Mouse (Mus musculus) WW6 (cell line): ENCODE measurements around the gene Gm49396.

ENCODE experiments used
- DNase-seq: peaks from one replicate; pipeline ENCODE4 v3.0.0-alpha.2; 2013; ENCODE audit warnings: low read depth, low spot score

The Gm49396 gene

DNA sequence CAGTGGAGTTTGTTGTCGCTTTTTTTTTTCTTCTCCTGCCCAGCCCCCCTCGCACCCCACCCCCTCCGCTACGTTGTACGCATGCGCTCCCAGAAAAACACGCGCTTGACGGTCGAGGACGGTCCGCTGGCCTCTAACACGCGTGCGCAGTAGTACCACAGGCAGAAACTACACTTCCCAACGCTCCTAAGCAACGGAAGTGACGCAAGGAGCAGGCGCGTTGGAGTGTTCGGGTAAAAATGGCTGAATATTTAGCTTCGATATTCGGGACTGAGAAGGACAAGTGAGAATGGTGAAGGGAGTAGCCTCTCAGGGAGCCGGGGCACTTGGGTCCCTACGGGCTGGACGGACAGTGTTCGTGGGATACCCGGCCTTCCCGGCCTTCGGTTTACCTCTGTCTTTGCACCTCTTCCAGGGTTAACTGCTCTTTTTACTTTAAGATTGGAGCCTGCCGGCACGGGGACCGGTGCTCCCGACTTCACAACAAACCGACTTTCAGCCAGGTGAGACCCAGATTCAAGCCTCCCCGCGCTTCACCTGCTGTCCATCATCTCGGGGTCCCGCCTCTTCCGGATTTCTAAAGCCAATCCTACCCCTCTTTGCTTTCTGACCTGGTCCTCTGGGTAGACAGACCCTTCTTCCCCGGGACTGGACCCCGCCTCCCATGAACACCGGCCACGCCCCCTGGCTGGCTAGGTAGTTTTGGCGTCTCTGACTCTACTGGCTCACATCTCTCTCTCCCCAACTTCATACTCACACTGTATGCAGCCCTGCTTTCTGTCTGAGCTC is at the start of gene Gm49396, which contains the start of the genes U2af1l4 and Psenen:
Gene Gm49396, plus strand, starts transcription at position 228 of the 789 bp plus-strand sequence.
Gene U2af1l4, plus strand, starts transcription at position 185 of the 789 bp plus-strand sequence.
Gene Psenen, minus strand, starts transcription at position 511 of the 789 bp plus-strand sequence.
- peak; percentile 87 for DNase-seq

DNA sequence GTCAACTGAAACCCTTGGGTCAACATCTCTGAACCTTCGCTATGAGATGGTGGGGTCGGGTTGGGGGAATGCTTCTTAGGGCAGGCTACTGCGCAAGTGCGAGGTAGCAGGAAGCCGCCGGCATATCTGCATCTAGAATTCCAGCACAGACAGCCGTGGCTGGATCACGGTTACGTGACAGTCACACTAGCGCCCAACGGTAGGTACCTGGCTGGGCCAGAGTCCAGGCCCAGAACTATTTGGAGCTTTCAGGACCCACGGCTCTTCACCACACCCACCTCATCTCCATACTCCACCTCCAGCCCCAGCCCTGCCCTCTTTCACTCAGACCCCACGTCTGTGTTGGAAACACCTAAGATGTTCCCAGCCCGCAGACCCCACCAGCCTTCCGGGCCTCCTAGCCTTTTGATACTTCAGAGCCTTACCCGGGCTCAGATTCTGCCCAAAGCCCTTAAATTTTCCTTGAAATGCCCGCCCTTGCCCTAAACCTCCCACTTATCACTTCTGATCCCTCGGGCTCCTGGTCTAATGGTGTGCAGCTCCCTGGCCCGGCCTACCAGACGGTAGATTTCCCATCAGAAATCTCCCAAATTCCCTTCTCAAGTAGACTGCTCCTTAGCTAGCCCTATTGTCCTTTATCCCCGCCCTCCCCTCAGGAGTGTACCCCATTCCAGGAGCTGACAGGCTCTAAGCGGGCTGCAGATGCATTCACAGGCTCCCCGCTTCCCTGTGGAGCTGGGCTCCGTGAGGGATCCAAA is 48.0 kb upstream of the Gm49396 start:
- no peak for DNase-seq

DNA sequence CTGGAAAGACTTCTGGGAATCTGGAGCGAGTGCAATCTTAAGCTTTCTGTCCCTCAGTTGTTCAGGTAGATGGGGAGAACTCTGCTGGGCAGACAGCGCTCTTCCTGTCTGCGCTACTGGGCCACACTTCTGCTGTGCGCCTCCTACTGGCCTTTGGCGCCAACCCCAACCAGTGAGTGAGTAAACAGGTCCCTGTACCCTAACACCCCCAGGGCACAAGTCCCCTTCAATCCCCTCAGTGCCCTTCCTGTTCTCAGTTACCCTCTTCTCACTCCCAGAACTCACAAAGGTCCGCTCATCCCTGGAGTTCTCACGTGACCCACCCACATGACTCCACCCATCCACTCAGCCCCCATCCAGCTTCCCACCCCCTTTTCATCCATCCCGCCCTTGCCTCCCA is 44.8 kb upstream of the Gm49396 start:
- no peak for DNase-seq

DNA sequence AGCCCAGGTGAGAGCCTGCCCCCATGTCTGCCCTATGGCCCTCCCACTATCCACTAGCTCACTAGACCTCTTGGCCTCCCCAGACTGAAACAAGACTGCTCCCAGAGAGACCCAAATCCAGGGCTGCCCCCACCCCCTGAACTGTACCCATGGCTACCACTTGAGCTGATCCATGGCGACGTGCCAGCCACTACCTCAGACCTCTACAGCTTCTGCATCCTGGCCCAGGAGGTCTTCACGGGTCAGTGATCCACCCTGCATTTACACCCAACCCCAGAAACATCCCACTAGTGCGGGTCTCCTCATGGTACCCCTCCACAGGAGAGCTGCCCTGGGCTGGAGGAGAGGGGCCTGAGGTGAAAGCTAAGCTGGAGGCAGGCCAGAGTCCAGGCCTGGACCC is 42.7 kb upstream of the Gm49396 start:
- no peak for DNase-seq

DNA sequence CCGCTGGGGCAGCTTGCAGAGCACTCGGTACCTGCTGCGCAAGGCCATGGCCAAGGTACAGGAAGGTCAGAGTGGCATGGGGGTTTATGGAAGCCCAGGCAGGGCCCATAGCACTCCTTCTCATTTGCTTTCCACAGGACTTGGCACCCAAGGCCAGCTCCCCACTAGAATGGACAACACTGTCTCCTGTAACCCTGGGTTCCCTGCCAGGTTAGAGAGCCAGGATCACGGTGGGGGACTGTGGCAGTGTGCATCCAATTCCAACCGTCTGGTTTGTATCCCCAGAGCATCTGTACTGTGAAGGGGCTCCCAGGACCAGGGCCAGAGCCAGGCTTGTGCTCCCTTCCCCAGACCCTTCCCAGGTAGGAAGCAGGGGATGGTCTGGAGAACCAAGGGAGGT is 42.3 kb upstream of the Gm49396 start:
- DNase-seq = no peak

DNA sequence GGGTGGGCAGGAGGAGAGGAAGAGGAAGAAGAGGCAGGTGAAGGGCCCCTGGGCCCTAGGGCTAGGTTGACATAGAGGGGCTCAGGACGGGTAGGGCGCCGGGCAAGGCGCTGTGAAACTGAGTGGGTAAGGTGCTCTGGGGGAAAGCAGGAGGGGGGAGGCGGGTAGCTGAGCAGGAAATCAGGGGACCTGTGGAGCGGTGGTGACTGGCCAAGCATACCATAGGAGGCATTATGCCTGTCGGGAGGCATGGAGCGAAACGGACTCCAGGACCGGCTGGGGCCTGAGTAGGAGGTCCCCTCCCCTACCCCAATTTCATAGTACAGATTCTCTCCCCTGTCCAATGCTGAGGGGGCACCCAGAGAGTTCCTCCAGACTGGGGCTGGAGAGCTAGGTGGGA is 40.3 kb upstream of the Gm49396 start:
- DNase-seq = no peak

DNA sequence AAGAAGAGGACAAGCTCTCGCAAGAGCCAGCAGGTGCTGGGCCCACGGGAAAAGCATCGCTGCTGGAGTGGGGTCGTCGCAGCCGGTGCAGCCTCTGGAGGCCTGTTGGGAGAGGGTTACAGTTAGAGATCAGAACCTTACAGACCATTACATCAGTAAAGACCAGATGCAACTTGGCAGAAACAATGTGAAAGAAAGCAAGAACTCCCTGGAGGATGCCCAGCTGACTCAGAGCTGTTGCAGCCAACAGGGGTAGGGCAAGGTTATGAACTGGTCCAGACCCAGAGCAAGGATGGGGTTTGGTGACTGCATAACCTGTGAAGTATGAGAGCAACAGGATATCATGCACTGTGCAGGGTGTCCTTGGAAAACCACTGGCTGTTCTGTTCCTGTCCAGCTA is 38.7 kb upstream of the Gm49396 start:
- no peak for DNase-seq

DNA sequence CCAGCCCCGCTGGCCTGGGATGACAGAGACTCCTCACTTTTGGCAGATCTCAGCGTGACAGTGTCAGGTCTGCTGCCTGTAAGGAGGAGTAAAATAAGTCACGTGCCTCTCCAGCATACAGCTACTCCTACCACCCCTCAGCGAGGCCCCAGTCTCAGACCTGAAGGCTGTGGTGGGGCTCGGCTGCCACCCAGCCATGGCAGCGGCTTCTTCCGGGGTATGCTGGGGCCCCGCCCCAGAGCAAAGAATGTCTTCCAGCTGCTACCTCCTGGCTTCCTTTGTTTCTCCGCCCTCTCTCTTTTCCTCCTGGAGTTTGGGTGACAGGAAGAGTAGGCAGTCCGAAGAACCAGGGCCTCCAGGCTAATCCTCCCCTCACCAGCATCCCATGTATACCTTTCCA is 37.2 kb upstream of the Gm49396 start:
- DNase-seq = no peak

DNA sequence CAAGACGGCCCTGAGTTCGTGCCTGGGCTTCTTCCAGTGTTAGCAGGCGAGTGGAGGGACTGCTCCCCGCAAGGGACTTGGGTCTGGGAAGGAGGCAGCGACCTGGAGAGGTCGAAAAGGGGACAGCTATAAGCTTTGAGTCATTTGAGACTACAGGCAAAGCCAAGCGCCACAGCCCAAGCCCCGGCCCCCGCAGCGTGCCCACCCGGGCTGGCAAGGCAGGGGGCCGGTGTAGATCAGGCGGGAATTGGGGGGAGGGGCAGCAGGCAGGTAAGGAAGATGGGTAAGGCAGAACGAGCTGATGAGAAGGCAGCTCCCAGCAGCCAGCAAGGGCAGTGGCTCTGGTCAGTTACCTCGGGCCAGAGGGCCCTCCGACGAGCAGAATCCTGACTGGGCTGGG is 36.7 kb upstream of the Gm49396 start:
- DNase-seq = no peak

DNA sequence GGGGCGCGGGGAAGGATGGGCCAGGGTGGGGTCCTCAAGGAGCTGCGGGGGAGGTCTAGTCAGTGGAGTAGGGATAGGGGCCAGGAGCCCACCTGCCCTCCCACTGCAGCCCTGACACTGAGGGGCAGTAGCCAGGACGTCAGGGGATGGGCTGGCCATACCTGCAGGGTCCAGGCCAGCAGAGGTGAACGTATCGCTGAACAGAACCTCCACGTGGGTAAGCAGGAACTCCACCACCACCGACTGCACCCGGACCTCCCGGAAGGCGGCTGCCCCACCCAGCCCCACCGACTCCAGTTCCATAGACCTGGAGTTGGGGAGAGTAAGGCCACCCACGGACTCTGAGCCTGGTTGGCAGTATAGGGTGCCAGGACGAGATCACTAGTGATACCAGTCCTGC is 36.2 kb upstream of the Gm49396 start:
- DNase-seq = no peak

DNA sequence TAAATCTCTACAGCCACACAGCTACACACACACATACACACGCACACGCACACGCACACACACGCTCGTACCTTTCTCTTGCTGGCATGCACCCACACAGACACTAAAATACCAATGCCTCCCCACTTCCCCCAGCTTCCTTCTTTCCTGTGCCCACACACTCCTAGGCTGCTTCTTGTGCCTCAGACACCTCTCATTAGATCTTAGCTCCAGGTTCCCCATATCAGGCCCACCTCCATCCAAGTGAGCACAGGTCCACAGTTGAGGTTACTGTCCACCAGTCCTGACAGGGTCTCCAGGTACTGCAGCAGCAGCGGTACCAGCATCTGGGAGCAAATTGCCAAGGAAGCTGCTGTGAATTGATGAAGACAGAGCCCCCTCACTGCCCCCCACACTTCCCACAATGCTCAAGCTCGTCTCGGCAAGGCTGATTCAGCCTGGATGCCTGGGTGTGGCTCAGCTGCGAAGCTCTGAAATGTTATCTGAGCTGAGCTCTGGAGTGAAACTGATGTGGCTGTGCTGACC is 31.8 kb upstream of the Gm49396 start:
- no peak for DNase-seq

DNA sequence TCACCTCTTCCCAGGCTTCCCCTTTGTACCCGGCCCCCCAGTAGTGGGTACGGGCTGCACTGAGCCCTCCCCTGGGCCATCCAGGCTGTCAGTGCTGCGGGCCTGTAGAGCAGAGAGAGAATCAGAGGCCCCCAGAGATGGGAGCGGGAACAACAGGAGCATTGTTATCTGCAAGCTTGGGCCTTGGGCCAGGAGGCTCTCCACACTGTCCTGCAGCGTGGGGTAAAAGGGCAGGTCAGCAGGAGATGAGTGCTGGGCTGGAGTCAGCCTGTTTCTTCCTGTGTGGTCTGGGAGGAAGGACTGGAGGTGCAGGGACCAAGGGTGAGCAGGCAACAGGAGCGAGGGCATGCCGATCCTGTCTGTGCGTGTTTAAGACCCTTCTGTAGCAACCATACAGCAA is 30.2 kb upstream of the Gm49396 start:
- no peak for DNase-seq

DNA sequence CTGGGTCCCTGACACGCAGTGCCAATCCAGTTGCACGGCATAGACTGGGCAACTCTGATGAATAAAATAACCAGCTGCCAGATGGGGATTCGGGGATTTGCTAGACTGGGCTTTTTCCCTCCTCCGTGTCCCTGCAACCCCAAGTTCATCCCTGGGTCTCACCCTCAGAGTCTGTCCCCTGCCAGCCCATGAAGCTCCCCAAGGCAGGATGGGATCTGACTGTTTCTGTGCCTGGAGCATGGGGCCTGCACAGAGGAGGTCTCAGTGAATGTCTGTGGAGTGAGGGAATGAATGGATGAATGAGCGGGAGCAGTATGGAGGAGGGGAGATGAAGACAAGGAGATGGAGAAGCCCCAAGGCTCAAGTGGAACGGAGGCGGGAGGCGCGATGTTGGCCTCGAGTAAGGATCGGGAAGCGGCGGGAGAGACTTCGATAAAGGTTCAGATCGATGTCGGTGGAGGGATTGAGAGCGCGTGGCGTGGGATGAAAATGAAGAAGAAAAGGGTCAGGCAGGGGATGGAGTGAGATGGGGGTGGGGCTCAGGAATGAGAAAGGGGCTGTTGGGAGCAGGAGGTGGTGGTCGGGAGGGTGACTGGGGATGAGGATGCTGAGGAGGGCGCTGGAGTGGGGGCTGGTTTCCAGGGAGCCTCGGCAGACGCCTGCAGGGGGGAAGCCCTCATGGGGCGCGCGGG is 29.1 kb upstream of the Gm49396 start:
- no peak for DNase-seq

DNA sequence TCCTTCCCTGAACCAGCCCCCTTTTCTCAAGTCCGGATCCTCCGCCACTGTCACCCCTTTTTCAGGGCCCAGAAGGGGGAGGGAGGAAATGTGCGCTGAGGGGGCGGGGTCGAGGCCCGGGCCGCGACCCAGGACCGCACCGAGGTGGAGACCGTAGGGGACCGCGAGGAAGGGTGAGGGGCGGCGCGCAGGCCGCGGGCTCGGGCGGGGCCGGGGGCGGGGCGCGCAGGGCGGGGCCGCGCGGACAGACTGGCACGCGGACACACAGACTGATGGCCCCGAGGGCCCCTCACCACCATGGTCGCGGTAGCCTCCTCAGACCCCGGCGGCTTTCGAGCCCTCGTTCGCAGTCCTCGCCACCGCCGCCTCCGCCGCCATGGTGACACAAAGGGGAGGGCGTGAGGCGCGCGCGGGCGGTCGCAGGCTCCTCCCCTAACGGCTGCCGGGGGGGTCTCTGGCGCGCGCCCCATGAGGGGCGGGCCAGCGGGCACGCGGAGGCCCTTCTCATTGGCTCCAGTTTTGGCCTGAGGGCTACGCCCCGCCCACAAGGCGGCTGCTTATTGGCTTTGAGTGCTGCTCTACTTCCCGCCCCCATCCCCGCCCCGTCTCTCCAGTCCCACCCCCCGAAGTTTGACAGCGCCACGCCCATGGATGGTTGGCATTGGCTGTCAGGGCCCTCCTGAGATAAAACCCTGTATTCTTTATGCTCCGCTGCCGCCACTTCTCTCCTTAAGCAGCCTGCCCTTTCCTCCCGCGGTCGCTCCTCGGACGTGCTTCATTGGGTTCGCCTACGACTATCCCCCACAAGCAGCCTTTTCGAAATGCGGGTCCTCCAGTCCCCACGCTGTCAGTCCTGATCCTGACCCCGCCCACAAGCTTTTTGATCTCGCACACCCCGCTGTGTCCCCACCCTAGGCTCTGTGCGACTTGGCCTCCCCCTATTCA is 28.2 kb upstream of the Gm49396 start, which contains the start of gene Arhgap33:
Gene Arhgap33, minus strand, starts transcription at position 428 of the 945 bp plus-strand sequence.
- peak; percentile 75 for DNase-seq

DNA sequence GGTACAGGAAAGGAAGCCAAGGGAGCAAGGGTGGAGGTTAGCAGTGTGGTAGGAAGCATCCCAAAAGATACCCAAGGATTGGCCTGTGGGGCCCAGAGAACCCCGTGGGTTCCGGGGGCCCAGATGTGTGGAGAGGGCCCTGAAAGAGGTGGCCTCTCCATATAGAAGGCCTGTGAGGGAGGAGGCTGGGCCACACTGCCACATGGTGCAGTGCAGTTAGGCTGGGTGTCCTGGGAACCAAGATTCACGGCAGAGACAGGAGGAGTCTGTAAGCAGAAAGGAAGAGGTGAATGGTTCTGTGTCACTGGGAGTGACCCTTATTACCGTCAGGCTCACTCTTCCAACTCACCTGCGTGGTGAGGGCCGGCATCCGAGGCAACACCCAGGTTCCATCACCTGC is 22.6 kb upstream of the Gm49396 start:
- DNase-seq = no peak

DNA sequence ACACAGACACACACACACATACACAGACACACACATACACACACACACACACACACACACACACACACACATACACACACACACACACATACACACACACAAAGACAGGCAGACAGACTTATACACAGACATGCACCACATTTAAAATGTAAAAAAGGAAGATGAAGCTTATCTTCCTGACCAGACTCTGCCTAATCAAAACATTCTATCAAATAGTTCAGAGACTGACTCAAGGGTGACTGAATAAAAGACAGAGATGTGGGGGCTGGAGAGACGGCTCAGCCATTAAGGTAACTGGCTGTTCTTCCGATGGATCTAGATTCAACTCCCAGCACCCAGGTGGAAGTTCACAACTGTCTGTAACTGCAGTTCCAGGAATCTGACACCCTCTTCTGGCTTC is 18.8 kb upstream of the Gm49396 start:
- no peak for DNase-seq

DNA sequence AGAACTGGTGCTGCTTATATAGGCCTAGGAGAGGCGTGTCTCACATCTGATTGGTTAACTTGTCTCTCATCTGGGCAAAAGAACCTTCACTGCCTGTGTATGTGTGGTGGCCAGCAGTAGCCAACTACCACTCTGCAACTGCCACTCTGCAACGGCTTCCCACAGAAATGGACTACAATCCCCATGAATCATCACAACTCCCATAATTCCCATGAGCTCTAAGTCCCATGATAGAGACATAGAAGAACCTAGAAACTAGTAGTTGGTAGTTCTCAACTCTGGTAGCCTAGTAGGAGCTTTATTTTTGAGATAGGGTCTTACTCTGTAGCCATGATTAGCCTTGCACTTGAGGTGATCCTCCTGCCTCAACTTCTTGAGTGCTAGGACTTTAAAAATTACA is 13.3 kb upstream of the Gm49396 start:
- no peak for DNase-seq

DNA sequence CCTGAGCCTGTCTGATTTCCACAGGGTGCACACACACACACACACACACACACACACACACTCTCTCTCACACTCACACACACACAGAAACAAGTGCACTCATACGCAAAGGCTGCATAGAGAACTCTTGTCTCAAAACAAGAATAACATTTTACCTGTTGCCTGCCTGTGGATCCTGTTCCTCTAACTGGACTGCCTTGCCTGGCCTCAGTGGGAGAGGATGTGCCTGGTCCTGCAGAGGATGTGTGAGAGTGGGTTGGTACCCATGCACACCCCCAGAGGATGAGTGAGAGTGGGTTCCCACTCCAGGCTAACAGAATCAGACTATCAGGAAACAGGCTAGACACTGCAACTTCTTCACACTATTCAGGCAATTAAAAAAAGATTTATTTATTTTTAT is 12.5 kb upstream of the Gm49396 start:
- DNase-seq = no peak

DNA sequence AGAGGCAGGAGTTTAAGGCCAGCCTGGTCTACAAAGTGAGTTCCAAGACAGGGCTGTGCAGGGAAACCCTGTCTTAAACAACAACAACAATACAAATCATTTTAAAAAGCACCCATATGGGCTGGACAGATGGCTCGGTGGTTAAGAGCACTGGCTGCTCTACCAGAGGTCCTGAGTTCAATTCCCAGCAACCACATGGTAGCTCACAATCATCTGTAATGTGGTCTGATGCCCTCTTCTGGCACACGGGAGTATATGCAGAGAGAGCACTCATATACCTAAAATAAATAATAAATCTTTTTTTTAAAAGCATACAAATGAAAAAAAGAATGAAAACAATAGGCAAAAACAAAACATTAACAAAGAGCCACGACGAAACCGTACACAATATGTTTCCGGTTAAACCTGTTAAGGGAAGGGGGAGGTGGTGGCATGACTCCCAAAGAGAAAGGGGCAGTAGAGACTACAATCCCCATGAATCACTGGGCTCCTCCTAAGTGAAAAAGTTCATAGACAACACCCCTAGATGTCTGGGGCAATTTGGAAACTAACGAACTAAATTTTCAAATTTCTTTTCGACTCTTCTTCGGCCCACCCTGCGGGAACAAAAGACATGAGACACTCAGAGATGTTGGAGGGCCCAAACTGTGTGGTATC is 11.6 kb upstream of the Gm49396 start:
- DNase-seq = no peak
